Mouse (Mus musculus): ENCODE measurements around the gene Xbp1.

DNA sequence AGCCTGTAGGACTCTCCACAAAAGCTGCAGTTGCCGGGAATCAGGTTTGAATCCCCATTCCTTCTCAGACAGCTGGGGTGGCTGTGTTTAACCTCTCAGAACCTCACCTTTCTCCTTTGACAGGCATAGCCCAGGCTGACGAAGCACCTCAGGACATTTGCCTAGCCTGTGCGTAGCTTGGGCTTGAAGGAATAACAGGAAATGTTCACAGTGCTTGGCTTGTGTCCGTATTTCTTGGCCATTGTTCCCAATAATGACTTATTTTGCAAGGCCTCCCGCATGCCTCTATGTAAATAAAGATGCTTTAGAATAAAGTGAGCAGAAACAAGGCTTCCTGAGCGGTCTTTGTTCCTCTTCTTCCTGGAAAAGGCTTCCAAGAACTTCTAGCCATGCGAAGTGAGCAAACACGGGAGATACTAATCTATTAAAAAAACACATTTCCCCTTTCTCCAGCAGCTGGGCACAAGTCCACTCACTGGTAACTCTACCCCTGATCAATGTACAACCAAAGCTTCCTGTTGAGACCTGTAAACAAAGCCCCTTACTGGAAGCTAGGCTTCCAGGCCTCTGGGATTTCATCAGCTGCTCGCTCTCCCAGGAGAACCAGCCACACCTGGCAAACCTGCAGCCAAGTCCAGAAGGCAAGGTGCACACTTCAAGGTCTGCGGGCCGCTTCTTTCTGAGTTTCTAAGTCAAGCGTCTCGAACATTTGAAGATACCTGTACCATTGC lies 21.4 kb upstream of the Xbp1 start:
- TF ChIP-seq POLR2A (IDR thresholded peaks at IDR 0.05; ENCODE audit: low read depth, low read length) (no peak), CTCF (IDR thresholded peaks at IDR 0.05; ENCODE audit: extremely low read depth, insufficient read depth, insufficient read length, insufficient replicate concordance) (no peak)

Measured in spleen, adult 2 months (tissue).